Mouse (Mus musculus) G1E (cell line): ENCODE measurements around the gene Kat7. TPM values are rescaled to one million over a fixed set of nuclear protein-coding genes. Genes with fewer than 3 reads are reported as not detected.
A peak's percentile ranks its signal among the peaks of the same experiment; 100 is the strongest.

ENCODE experiments used
- ATAC-seq: 2 replicates; pipeline ENCODE4 v1.8.0; 2016; ENCODE audit warnings: mild to moderate bottlenecking; ENCODE audit not compliant: insufficient number of reproducible peaks, poor library complexity, low FRiP score, severe bottlenecking; ENCODE audit errors: extremely low read depth
- DNase-seq: peaks from one replicate; pipeline ENCODE4 v3.0.0; 2012; ENCODE audit warnings: low spot score
- H3K27me3 ChIP-seq: 2 replicates; pipeline ENCODE4 v1.6.1; 2012; ENCODE audit warnings: mild to moderate bottlenecking, low read length, inconsistent platforms; ENCODE audit not compliant: insufficient read depth
- H3K36me3 ChIP-seq: replicated peaks from 2 replicates; pipeline ENCODE3; 2012; ENCODE audit warnings: mild to moderate bottlenecking, inconsistent platforms
- H3K4me1 ChIP-seq: 2 replicates; pipeline ENCODE4 v1.6.1; 2012; ENCODE audit warnings: low read depth, low read length, inconsistent platforms, mixed read lengths; ENCODE audit not compliant: insufficient read depth
- H3K4me3 ChIP-seq: 2 replicates; pipeline ENCODE4 v1.5.1; 2012; ENCODE audit warnings: low read depth, mild to moderate bottlenecking, inconsistent platforms, low read length, moderate library complexity, mixed read lengths
- H3K9me3 ChIP-seq: replicated peaks from 2 replicates; pipeline ENCODE4 v1.6.1; 2012; ENCODE audit warnings: inconsistent platforms
- CTCF ChIP-seq: IDR thresholded peaks from 2 replicates; pipeline ENCODE4 v1.5.1; 2012; ENCODE audit warnings: low read depth, low read length, inconsistent platforms, mixed read lengths
- GATA1 ChIP-seq: IDR thresholded peaks from 2 replicates; pipeline ENCODE4 v1.6.1; 2012; ENCODE audit warnings: borderline replicate concordance, low read length, inconsistent platforms, mixed read lengths
- GATA2 ChIP-seq: IDR thresholded peaks from 2 replicates; pipeline ENCODE4 v1.6.1; 2012; ENCODE audit warnings: low read depth, low read length, inconsistent platforms, borderline replicate concordance
- POLR2AphosphoS5 ChIP-seq: IDR thresholded peaks from 2 replicates; pipeline ENCODE4 v1.6.1; 2012; ENCODE audit warnings: low read depth, low read length, inconsistent platforms; ENCODE audit not compliant: insufficient replicate concordance
- TAL1 ChIP-seq: conservative IDR thresholded peaks from 2 replicates; pipeline ENCODE4 v1.6.1; 2012; ENCODE audit warnings: low read depth, low read length, inconsistent platforms, mixed read lengths
- polyA plus RNA-seq: library from polyadenylated mRNA; stranded (reverse); fragments of >175 nt; gene quantifications from 2 replicates; pipeline ENCODE4 v1.2.3, GENCODE M21; 2012
- total RNA-seq, 2 experiments: library from RNA; stranded (forward) in 1 of 2; stranded (reverse) in 1 of 2; fragments of 200-1000 nt in 1 of 2; fragments of >200 nt in 1 of 2; fragmentation: Nextera tagmentation in 1 of 2; gene quantifications; 2 replicates each; pipeline ENCODE4 v1.2.3; 2014 to 2017

The Kat7 gene
- total and polyA plus RNA-seq, 3 experiments: 33.6 to 144 (median 66.5) TPM

DNA sequence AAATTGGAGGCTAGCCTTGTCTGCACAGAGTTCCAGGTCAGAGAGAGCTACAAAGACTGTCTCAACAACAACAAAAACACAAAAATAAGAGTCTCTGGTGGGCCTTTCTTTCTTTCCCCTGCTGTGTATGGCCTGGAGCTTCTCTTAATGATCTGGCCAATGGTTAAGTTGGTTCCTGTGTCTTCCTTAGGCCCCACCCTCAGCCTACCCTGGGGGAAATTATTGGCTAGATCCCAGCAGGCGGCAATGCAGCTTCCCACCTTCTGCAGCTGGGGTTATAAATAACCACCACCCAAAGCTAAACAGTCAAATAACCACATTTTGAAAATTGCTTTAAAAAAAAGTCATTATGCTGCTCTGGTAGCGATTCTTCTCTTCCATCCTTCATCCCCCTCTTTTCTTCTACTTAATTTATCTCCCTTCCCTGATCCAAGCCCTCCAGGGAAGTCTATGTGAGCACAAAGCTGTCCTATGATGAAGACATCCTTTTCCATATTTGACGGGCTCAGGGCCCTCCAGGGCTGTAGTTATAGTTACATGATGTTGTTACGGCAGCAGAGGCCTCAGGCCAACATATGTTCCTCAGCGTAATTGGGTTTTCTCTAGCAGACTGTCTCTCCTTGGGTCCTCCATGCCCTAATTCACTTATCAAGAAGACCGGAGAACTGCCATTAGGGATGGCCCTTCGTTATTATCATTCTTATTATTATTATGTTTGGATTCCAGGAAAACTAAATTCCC, 5.3 kb upstream of the Kat7 start:
- H3K27me3 ChIP-seq: no peaks in the 10 kb centered on the region
- ATAC-seq: no peak
- peak; percentile 41 for DNase-seq
- peaks cover 34% of the 10 kb centered on the region for H3K4me1 ChIP-seq
- TF ChIP-seq TAL1 (no peak), CTCF (no peak), GATA2 (no peak), POLR2AphosphoS5 (no peak), GATA1 (no peak)
- H3K9me3 ChIP-seq: no peaks in the 10 kb centered on the region
- H3K4me3 ChIP-seq: no peak overlapping the region
- no peaks in the 10 kb centered on the region for H3K36me3 ChIP-seq

DNA sequence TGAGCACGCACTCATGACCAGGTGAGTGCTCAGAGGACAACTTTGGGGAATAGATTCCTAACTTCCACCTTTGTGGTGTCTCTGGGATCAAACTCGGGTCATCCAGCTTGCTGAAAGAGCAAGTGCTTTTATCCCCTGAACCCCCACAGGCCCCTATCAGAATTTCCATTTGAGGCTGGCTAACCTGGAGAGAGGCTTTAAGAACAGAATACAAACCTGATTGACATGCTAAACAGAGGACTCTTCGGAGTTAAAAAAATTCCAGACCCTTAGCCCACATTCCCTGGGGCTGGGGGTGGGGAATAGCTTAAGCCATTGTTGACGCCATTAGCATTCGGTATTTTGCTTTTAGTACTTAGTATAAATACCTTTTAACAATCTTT, 1.4 kb upstream of the Kat7 start:
- Histone ChIP-seq H3K4me3 (peak overlapping the region; percentile 95; the same call in 1 of the 2 replicates), H3K4me1 (peaks cover 29% of the 10 kb centered on the region)
- ATAC-seq: no peak

DNA sequence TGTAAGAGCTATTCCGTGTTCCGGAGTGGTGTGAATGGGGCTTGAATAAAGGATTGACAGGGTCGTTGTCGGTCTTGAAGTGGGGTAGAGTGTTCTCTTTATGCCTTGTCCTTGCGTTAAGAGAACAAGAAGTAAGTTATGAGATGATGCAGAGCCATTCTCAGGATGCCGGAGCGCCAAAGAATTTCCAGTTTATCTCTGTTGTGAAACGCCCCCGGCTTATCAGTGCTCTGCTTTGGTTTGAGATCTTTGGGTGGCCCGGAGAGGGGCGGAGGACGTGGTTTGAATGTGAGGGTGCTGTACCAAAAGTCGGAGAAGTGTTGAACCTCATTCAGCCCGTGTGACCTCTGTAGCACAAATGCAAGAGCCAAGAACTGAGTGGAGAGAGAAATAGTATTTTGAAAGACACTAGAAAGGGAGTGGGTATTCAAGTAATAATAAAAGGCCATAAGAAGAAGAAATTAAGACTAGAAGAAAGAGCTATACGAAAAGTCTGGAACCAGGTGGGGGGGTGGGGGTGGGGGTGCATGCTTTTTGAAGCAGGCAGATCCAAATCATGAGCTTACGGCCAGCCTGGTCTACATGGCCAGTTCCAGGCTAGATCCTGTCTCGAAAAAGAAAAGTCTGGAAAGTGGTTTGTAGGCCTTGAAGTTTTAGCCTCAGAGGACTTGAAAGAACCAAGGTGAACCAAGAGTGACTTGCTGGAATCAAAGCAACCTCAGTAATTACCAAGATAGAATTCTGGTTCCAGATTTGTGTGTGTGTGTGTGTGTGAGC, 790 bp upstream of the Kat7 start:
- ATAC-seq (no peak), DNase-seq (no peak)
- Histone ChIP-seq H3K4me1 (peaks cover 34% of the 10 kb centered on the region), H3K36me3 (peaks cover 18% of the 10 kb centered on the region), H3K9me3 (no peaks in the 10 kb centered on the region), H3K4me3 (peak overlapping the region; percentile 95), H3K27me3 (no peaks in the 10 kb centered on the region)
- no peak for TF ChIP-seq POLR2AphosphoS5
- TF ChIP-seq GATA2: no peak
- no peak for TF ChIP-seq CTCF
- TF ChIP-seq TAL1: no peak
- TF ChIP-seq GATA1: no peak

More for the DNA sequence above, 1.4 kb upstream of the Kat7 start:
- no peaks in the 10 kb centered on the region for H3K9me3 ChIP-seq
- no peaks in the 10 kb centered on the region for H3K27me3 ChIP-seq
- H3K36me3 ChIP-seq: peaks cover 13% of the 10 kb centered on the region
- TF ChIP-seq GATA1: no peak
- no peak for TF ChIP-seq GATA2
- no peak for TF ChIP-seq TAL1
- no peak for TF ChIP-seq POLR2AphosphoS5
- no peak for TF ChIP-seq CTCF
- DNase-seq: no peak

DNA sequence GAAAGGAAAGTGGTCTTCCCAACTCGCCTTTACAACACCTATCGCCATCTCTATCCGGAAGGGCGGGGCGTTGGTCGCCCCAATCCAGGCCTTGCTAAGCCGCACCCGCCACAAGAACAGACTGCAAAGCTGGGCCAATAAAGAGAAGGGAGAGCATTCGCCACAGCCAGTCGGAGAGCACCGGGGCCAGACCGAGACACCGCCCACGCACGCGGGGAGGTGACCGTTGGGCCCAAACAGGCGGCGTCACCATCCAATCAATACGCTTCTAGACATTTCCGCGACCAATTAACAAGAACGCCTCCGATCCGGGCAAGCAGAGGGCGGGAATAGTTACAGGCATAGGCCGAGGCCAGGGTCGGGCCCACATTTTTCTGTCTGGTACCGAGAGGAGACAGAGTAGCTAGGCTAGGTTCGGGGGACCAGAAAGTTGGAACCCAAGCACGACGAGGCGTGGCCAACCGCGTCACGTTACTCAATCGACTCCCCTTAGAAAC, 488 bp downstream of the Kat7 start:
- peak; percentile 88 for ATAC-seq
- H3K36me3 ChIP-seq: peaks cover 31% of the 10 kb centered on the region
- TF ChIP-seq POLR2AphosphoS5 (peak; percentile 82; the same call in 1 of the 2 replicates), TAL1 (no peak)

DNA sequence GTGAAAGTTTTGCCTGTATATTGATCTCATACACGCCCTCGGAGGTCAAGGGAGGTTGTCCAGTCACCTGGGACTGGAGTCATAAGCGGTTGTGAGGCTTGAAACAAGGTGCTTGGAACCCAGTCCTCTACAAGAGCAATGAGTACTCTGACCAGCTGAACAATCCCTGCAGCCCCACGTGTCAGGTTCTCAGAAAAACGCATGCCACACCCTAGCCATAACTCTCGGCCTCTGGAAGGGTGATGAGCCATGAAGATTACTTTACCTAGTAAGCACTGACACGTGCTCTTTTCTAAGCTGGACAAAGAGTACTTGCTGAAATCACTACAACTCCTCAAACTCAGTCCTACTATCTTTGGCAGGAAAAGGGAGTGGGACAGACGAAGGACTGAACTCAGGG, 2.5 kb downstream of the Kat7 start:
- DNase-seq: no peak
- peaks cover 26% of the 10 kb centered on the region for H3K4me1 ChIP-seq
- peaks cover 52% of the 10 kb centered on the region for H3K36me3 ChIP-seq
- H3K4me3 ChIP-seq: no peak overlapping the region; the same call in 1 of the 2 replicates
- no peaks in the 10 kb centered on the region for H3K27me3 ChIP-seq
- TF ChIP-seq TAL1 (no peak), CTCF (no peak), POLR2AphosphoS5 (no peak), GATA2 (no peak), GATA1 (no peak)
- no peak for ATAC-seq
- H3K9me3 ChIP-seq: no peaks in the 10 kb centered on the region

More for the DNA sequence above, 488 bp downstream of the Kat7 start:
- peak overlapping the region; percentile 95 for H3K4me3 ChIP-seq
- no peaks in the 10 kb centered on the region for H3K9me3 ChIP-seq
- H3K27me3 ChIP-seq: no peaks in the 10 kb centered on the region
- peak; percentile 95 for DNase-seq
- peaks cover 26% of the 10 kb centered on the region for H3K4me1 ChIP-seq

DNA sequence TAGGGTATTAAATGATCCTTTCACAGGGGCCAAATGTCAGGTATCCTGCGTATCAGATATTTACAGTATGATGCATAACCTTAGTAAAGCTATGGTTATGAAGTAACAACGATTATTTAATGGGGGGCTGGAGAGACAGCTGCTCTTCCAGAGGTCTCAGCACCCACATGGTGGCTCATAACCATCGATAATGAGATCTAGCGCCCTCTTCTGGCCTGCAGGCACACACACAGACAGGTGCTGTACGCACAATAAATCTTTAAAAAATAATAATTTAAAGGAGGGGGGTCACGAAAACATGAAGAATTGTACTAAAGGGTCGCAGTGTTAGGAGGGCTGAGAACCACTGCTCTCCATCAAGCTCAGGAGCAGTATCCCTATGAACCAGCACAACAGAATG, 4.4 kb downstream of the Kat7 start:
- Histone ChIP-seq H3K4me1 (peaks cover 20% of the 10 kb centered on the region), H3K9me3 (no peaks in the 10 kb centered on the region), H3K36me3 (peaks cover 71% of the 10 kb centered on the region), H3K27me3 (no peaks in the 10 kb centered on the region), H3K4me3 (no peak overlapping the region)
- TF ChIP-seq POLR2AphosphoS5: no peak
- TF ChIP-seq CTCF: no peak
- no peak for TF ChIP-seq GATA2
- TF ChIP-seq GATA1: no peak
- TF ChIP-seq TAL1: no peak
- ATAC-seq: no peak
- no peak for DNase-seq
